Mouse (Mus musculus): ENCODE measurements at regions not wholly inside any gene's neighbourhood (a gene's known extent, or its start where the extent isn't known, plus 50 kb on each side); places are given as distances from the start of the nearest gene placed in this dataset.

DNA sequence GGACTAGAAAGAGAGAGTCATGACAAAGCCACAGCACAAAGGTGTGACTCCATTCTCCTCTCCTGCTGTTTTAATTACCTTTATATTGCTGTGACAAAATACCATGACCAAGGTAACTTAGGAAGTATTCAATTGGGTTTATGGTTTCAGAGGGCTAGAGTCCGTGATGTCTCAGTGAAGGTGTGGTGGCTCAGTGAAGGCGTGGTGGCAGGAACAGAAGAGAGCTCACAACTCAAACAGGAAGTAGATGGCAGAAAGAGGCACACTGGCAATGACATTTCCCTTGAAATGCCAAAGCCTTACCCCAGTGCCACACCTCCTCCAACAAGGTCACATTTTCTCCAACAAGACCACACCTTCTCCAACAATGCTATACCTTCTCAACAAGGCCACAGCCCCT is 114.4 kb upstream of the Rybp start:
- no peak for TF ChIP-seq GATA1 (IDR thresholded peaks at IDR 0.05; ENCODE audit: low read depth, low read length)
- no peak for TF ChIP-seq UBTF (IDR thresholded peaks at IDR 0.05; ENCODE audit: borderline replicate concordance, insufficient read depth, low read depth, low read length)
- no peak for TF ChIP-seq POLR2A (IDR thresholded peaks at IDR 0.05; ENCODE audit: control insufficient read depth in 1 of 2, insufficient read depth in 1 of 2, low read depth in 1 of 2, low read length in 2 of 2, poor library complexity in 1 of 2)
- no peak for TF ChIP-seq CTCF (IDR thresholded peaks at IDR 0.05 in 2 of 3, conservative IDR thresholded peaks at IDR 0.05 in 1 of 3; ENCODE audit: control insufficient read depth in 1 of 3, insufficient read depth in 1 of 3, low read depth in 2 of 3, low read length in 3 of 3, poor library complexity in 1 of 3, severe bottlenecking in 1 of 3)
- TF ChIP-seq MYC (IDR thresholded peaks at IDR 0.05; ENCODE audit: low read depth, low read length): no peak
- TF ChIP-seq EP300 (IDR thresholded peaks at IDR 0.05; ENCODE audit: low read depth in 1 of 2, low read length in 2 of 2): no peak
- TF ChIP-seq SMC3 (IDR thresholded peaks at IDR 0.05; ENCODE audit: low read depth, low read length): no peak
- TF ChIP-seq USF1 (IDR thresholded peaks at IDR 0.05; ENCODE audit: low read depth, low read length): no peak
- TF ChIP-seq ZNF384 (IDR thresholded peaks at IDR 0.05; ENCODE audit: low read depth, low read length): no peak

Data from MEL (cell line).